Mouse (Mus musculus) c-Kit-positive CD71-negative TER-119-negative erythroid progenitor cells, embryonic 14.5 days (primary cell): ENCODE measurements around the gene Rapgef2.

Source experiments
- DNase-seq: peaks from one replicate; pipeline ENCODE4 v3.0.0-alpha.2; 2013; ENCODE audit warnings: low read depth

Rapgef2 gene

GRCm38 (mm10) chr3:79167586-79167985 is 118.7 kb downstream of the Rapgef2 start:
- DNase-seq, result no peak

GRCm38 (mm10) chr3:79161834-79162401 is 124.4 kb downstream of the Rapgef2 start:
- no peak for DNase-seq

- peak; percentile 31 for DNase-seq
Observed at GRCm38 (mm10) chr3:79161093-79161723, 125.1 kb downstream of the Rapgef2 start.

GRCm38 (mm10) chr3:79158254-79158653 is 128.1 kb downstream of the Rapgef2 start:
- DNase-seq, result no peak

GRCm38 (mm10) chr3:79153039-79153487 is 133.3 kb downstream of the Rapgef2 start:
- peak; percentile 76 for DNase-seq

GRCm38 (mm10) chr3:79145407-79146055 is 140.8 kb downstream of the Rapgef2 start:
- DNase-seq, result no peak

- no peak for DNase-seq
Observed at GRCm38 (mm10) chr3:79144672-79145406, 141.5 kb downstream of the Rapgef2 start.

GRCm38 (mm10) chr3:79144085-79144484 is 142.2 kb downstream of the Rapgef2 start:
- no peak for DNase-seq

GRCm38 (mm10) chr3:79139245-79139644 is 147.1 kb downstream of the Rapgef2 start:
- DNase-seq, result no peak

GRCm38 (mm10) chr3:79138601-79139000 is 147.7 kb downstream of the Rapgef2 start:
- DNase-seq, result no peak

- no peak for DNase-seq
Observed at GRCm38 (mm10) chr3:79130991-79131390, 155.3 kb downstream of the Rapgef2 start.

GRCm38 (mm10) chr3:79129044-79129600 is 157.2 kb downstream of the Rapgef2 start:
- no peak for DNase-seq

- DNase-seq, result no peak
Observed at GRCm38 (mm10) chr3:79127797-79128196, 158.5 kb downstream of the Rapgef2 start.

- DNase-seq, result no peak
Observed at GRCm38 (mm10) chr3:79126857-79127256, 159.5 kb downstream of the Rapgef2 start.

GRCm38 (mm10) chr3:79121391-79121790 is 164.9 kb downstream of the Rapgef2 start:
- DNase-seq, result no peak

- no peak for DNase-seq
Observed at GRCm38 (mm10) chr3:79119983-79120382, 166.3 kb downstream of the Rapgef2 start.

- peak; percentile 32 for DNase-seq
Observed at GRCm38 (mm10) chr3:79110153-79110552, 176.2 kb downstream of the Rapgef2 start.

- DNase-seq, result no peak
Observed at GRCm38 (mm10) chr3:79108246-79108645, 178.1 kb downstream of the Rapgef2 start.

GRCm38 (mm10) chr3:79106360-79106759 is 180.0 kb downstream of the Rapgef2 start:
- DNase-seq, result no peak

GRCm38 (mm10) chr3:79103604-79104003 is 182.7 kb downstream of the Rapgef2 start:
- no peak for DNase-seq

GRCm38 (mm10) chr3:79101737-79102136 is 184.6 kb downstream of the Rapgef2 start:
- no peak for DNase-seq

GRCm38 (mm10) chr3:79100831-79101230 is 185.5 kb downstream of the Rapgef2 start:
- no peak for DNase-seq
